Mouse (Mus musculus): ENCODE results near the gene Nap1l1. TPM values are rescaled to one million over a fixed set of nuclear protein-coding genes. Genes with fewer than 3 reads are reported as not detected.

Nap1l1 gene
- polyA plus RNA-seq, 1 experiment: not detected

- TF ChIP-seq CTCF (IDR thresholded peaks at IDR 0.05; ENCODE audit: insufficient read depth, low read depth, low read length) (no peak), POLR2A (IDR thresholded peaks at IDR 0.05; ENCODE audit: insufficient read depth, low read depth, low read length) (no peak)
- WGBS: 10% methylated on average over 7 of the region's 7 CpGs
- Histone ChIP-seq H3K4me3 (ENCODE audit: insufficient read depth, low read depth, low read length) (peak overlapping the region; percentile 17; the same call in 1 of the 2 replicates), H3K4me1 (ENCODE audit: control insufficient read depth, insufficient read depth, low read length) (peaks cover 9% of the 10 kb centered on the region), H3K27ac (ENCODE audit: insufficient read depth, low read depth, low read length) (no peak overlapping the region)
Measured at GRCm38 (mm10) chr10:111508324-111509080, 35.5 kb downstream of the Nap1l1 start.

- TF ChIP-seq CTCF (IDR thresholded peaks at IDR 0.05; ENCODE audit: insufficient read depth, low read depth, low read length) (no peak), POLR2A (IDR thresholded peaks at IDR 0.05; ENCODE audit: insufficient read depth, low read depth, low read length) (no peak)
- Histone ChIP-seq H3K4me1 (ENCODE audit: control insufficient read depth, insufficient read depth, low read length) (peaks cover 9% of the 10 kb centered on the region), H3K27ac (ENCODE audit: insufficient read depth, low read depth, low read length) (no peak overlapping the region), H3K4me3 (ENCODE audit: insufficient read depth, low read depth, low read length) (no peak overlapping the region)
- WGBS: 63% methylated on average over 8 of the region's 8 CpGs
Measured at GRCm38 (mm10) chr10:111509103-111509784, 36.2 kb downstream of the Nap1l1 start.

- no peak overlapping the region for H3K4me3 ChIP-seq (ENCODE audit: insufficient read depth, low read depth, low read length)
- WGBS: 82% methylated on average over 7 of the region's 7 CpGs
- H3K27ac ChIP-seq (ENCODE audit: insufficient read depth, low read depth, low read length): no peak overlapping the region
- TF ChIP-seq POLR2A (IDR thresholded peaks at IDR 0.05; ENCODE audit: insufficient read depth, low read depth, low read length) (no peak), CTCF (IDR thresholded peaks at IDR 0.05; ENCODE audit: insufficient read depth, low read depth, low read length) (no peak)
- H3K4me1 ChIP-seq (ENCODE audit: control insufficient read depth, insufficient read depth, low read length): peaks cover 9% of the 10 kb centered on the region
Measured at GRCm38 (mm10) chr10:111509981-111510380, 37.0 kb downstream of the Nap1l1 start.

- no peak overlapping the region for H3K4me3 ChIP-seq (ENCODE audit: insufficient read depth, low read depth, low read length)
- WGBS: 49% methylated on average over 7 of the region's 7 CpGs
- TF ChIP-seq CTCF (IDR thresholded peaks at IDR 0.05; ENCODE audit: insufficient read depth, low read depth, low read length) (no peak), POLR2A (IDR thresholded peaks at IDR 0.05; ENCODE audit: insufficient read depth, low read depth, low read length) (no peak)
- H3K4me1 ChIP-seq (ENCODE audit: control insufficient read depth, insufficient read depth, low read length): peaks cover 9% of the 10 kb centered on the region
- H3K27ac ChIP-seq (ENCODE audit: insufficient read depth, low read depth, low read length): no peak overlapping the region
Measured at GRCm38 (mm10) chr10:111510798-111511197, 37.8 kb downstream of the Nap1l1 start.

- no peak overlapping the region for H3K27ac ChIP-seq (ENCODE audit: insufficient read depth, low read depth, low read length)
- 70% methylated on average over 10 of the region's 10 CpGs for whole genome bisulfite sequencing
- H3K4me3 ChIP-seq (ENCODE audit: insufficient read depth, low read depth, low read length): no peak overlapping the region
- peaks cover 10% of the 10 kb centered on the region for H3K4me1 ChIP-seq (ENCODE audit: control insufficient read depth, insufficient read depth, low read length)
- no peak for TF ChIP-seq CTCF (IDR thresholded peaks at IDR 0.05; ENCODE audit: insufficient read depth, low read depth, low read length)
- TF ChIP-seq POLR2A (IDR thresholded peaks at IDR 0.05; ENCODE audit: insufficient read depth, low read depth, low read length): no peak
Measured at GRCm38 (mm10) chr10:111512036-111512568, 39.1 kb downstream of the Nap1l1 start.

- no peak overlapping the region for H3K27ac ChIP-seq (ENCODE audit: insufficient read depth, low read depth, low read length)
- TF ChIP-seq POLR2A (IDR thresholded peaks at IDR 0.05; ENCODE audit: insufficient read depth, low read depth, low read length) (no peak), CTCF (IDR thresholded peaks at IDR 0.05; ENCODE audit: insufficient read depth, low read depth, low read length) (no peak)
- H3K4me1 ChIP-seq (ENCODE audit: control insufficient read depth, insufficient read depth, low read length): peaks cover 10% of the 10 kb centered on the region
- WGBS: 96% methylated on average over 5 of the region's 5 CpGs
- H3K4me3 ChIP-seq (ENCODE audit: insufficient read depth, low read depth, low read length): no peak overlapping the region
Measured at GRCm38 (mm10) chr10:111514282-111514885, 41.4 kb downstream of the Nap1l1 start.

- H3K4me3 ChIP-seq (ENCODE audit: insufficient read depth, low read depth, low read length): no peak overlapping the region
- 91% methylated on average over 17 of the region's 17 CpGs for WGBS
- no peak overlapping the region for H3K27ac ChIP-seq (ENCODE audit: insufficient read depth, low read depth, low read length)
- TF ChIP-seq CTCF (IDR thresholded peaks at IDR 0.05; ENCODE audit: insufficient read depth, low read depth, low read length): no peak
- TF ChIP-seq POLR2A (IDR thresholded peaks at IDR 0.05; ENCODE audit: insufficient read depth, low read depth, low read length): no peak
- peaks cover 11% of the 10 kb centered on the region for H3K4me1 ChIP-seq (ENCODE audit: control insufficient read depth, insufficient read depth, low read length)
Measured at GRCm38 (mm10) chr10:111515071-111516010, 42.3 kb downstream of the Nap1l1 start.

GRCm38 (mm10) chr10:111516172-111516588, 43.2 kb downstream of the Nap1l1 start:
- WGBS: 67% methylated on average over 13 of the region's 13 CpGs
- H3K4me3 ChIP-seq (ENCODE audit: insufficient read depth, low read depth, low read length): no peak overlapping the region
- H3K27ac ChIP-seq (ENCODE audit: insufficient read depth, low read depth, low read length): no peak overlapping the region
- no peak for TF ChIP-seq CTCF (IDR thresholded peaks at IDR 0.05; ENCODE audit: insufficient read depth, low read depth, low read length)
- no peak for TF ChIP-seq POLR2A (IDR thresholded peaks at IDR 0.05; ENCODE audit: insufficient read depth, low read depth, low read length)
- H3K4me1 ChIP-seq (ENCODE audit: control insufficient read depth, insufficient read depth, low read length): peaks cover 8% of the 10 kb centered on the region

All from olfactory bulb, adult 2 months (tissue).